ENCODE assay signal across 8 mouse cellular contexts in genomic region chr7:27591266-27592216, GRCm38 (mm10). TPM values are rescaled to one million over a fixed set of nuclear protein-coding genes. Genes with fewer than 3 reads are reported as not detected.
DNase-seq lines count a peak whose midpoint lies in the region; ATAC-seq and TF ChIP-seq lines count a peak whose summit lies in the region.

Gene Akt2 (plus strand): TSS chr7:27591552.

- under 1% methylated on average over 59 of the region's 71 CpGs for WGBS in heart, embryonic 11.5 days (ENCODE audit: insufficient replicate concordance)
- under 1% methylated on average over 67 of the region's 71 CpGs for WGBS in kidney, embryonic 16.5 days
- WGBS in liver, embryonic 12.5 days (ENCODE audit: insufficient replicate concordance): 1% methylated on average over 58 of the region's 71 CpGs
- WGBS in stomach, embryonic 15.5 days: under 1% methylated on average over 52 of the region's 71 CpGs

- peak within 1 kb of the TSS; percentile 98 for H3K27ac ChIP-seq in heart, embryonic 11.5 days (ENCODE audit: low read depth, low read length)
- peak within 1 kb of the TSS; percentile 98 for H3K27ac ChIP-seq in kidney, embryonic 16.5 days (ENCODE audit: low read length)
- H3K27ac ChIP-seq in liver, embryonic 12.5 days: peak within 1 kb of the TSS; percentile 99
- peak within 1 kb of the TSS; percentile 99 for H3K27ac ChIP-seq in stomach, embryonic 15.5 days

- no peaks in the 10 kb centered on the region for H3K9me3 ChIP-seq in erythroblast, embryonic 14.5 days (ENCODE audit: control insufficient read depth, low read length)
- no peaks in the 10 kb centered on the region for H3K9me3 ChIP-seq in heart, embryonic 11.5 days (replicated peaks; ENCODE audit: control insufficient read depth, low read length)
- H3K9me3 ChIP-seq in kidney, embryonic 16.5 days (ENCODE audit: low read length): no peaks in the 10 kb centered on the region
- no peaks in the 10 kb centered on the region for H3K9me3 ChIP-seq in liver, embryonic 12.5 days (replicated peaks)
- no peaks in the 10 kb centered on the region for H3K9me3 ChIP-seq in stomach, embryonic 15.5 days

- H3K4me2 ChIP-seq in heart, embryonic 11.5 days: peak within 1 kb of the TSS; percentile 86
- peak within 1 kb of the TSS; percentile 68 for H3K4me2 ChIP-seq in kidney, embryonic 16.5 days (replicated peaks; ENCODE audit: low read depth, low read length)
- peak within 1 kb of the TSS; percentile 87 for H3K4me2 ChIP-seq in liver, embryonic 12.5 days
- peak within 1 kb of the TSS; percentile 69 for H3K4me2 ChIP-seq in stomach, embryonic 15.5 days

- no peak for TF ChIP-seq CTCF in brain, embryonic 14.5 days (IDR thresholded peaks at IDR 0.05; ENCODE audit: borderline replicate concordance, extremely low read depth, insufficient read depth, insufficient read length)

- peak; percentile 61; the same call in 1 of the 2 replicates for TF ChIP-seq POLR2A in brain, embryonic 14.5 days (IDR thresholded peaks at IDR 0.05; ENCODE audit: borderline replicate concordance, extremely low read depth, insufficient read depth, insufficient read length, poor library complexity, severe bottlenecking)

- H3K4me1 ChIP-seq in erythroblast, embryonic 14.5 days (ENCODE audit: control insufficient read depth): peaks cover 51% of the 10 kb centered on the region
- peaks cover 34% of the 10 kb centered on the region for H3K4me1 ChIP-seq in heart, embryonic 11.5 days (ENCODE audit: control insufficient read depth, insufficient read depth, low read length)
- peaks cover 28% of the 10 kb centered on the region for H3K4me1 ChIP-seq in kidney, embryonic 16.5 days (ENCODE audit: insufficient read depth, low read length)
- peaks cover 47% of the 10 kb centered on the region for H3K4me1 ChIP-seq in liver, embryonic 12.5 days
- H3K4me1 ChIP-seq in stomach, embryonic 15.5 days: peaks cover 18% of the 10 kb centered on the region

- H3K4me3 ChIP-seq in erythroblast, embryonic 14.5 days (replicated peaks): peak within 1 kb of the TSS; percentile 93
- peak within 1 kb of the TSS; percentile 75 for H3K4me3 ChIP-seq in heart, embryonic 11.5 days (ENCODE audit: low read depth, low read length)
- H3K4me3 ChIP-seq in kidney, embryonic 16.5 days (ENCODE audit: low read length): peak within 1 kb of the TSS; percentile 71
- peak within 1 kb of the TSS; percentile 93 for H3K4me3 ChIP-seq in liver, embryonic 12.5 days
- peak within 1 kb of the TSS; percentile 80 for H3K4me3 ChIP-seq in stomach, embryonic 15.5 days (replicated peaks)

- peak; percentile 86 for ATAC-seq in heart, embryonic 11.5 days (replicated peaks; ENCODE audit: insufficient number of reproducible peaks, low FRiP score, low TSS enrichment)
- peak; percentile 95 for ATAC-seq in kidney, embryonic 16.5 days (ENCODE audit: low FRiP score, low TSS enrichment)
- peak; percentile 78 for ATAC-seq in liver, embryonic 12.5 days
- ATAC-seq in stomach, embryonic 15.5 days (ENCODE audit: insufficient read depth, low FRiP score, low read depth): peak; percentile 91

- peak within 1 kb of the TSS; percentile 96 for H3K9ac ChIP-seq in heart, embryonic 11.5 days (ENCODE audit: low read depth, low read length)
- peak within 1 kb of the TSS; percentile 82 for H3K9ac ChIP-seq in kidney, embryonic 16.5 days (replicated peaks; ENCODE audit: low read length)
- H3K9ac ChIP-seq in liver, embryonic 12.5 days: peak within 1 kb of the TSS; percentile 98
- H3K9ac ChIP-seq in stomach, embryonic 15.5 days: peak within 1 kb of the TSS; percentile 77

- H3K27me3 ChIP-seq in erythroblast, embryonic 14.5 days (ENCODE audit: control insufficient read depth): no peaks in the 10 kb centered on the region
- no peaks in the 10 kb centered on the region for H3K27me3 ChIP-seq in heart, embryonic 11.5 days (ENCODE audit: control insufficient read depth, insufficient read depth, low read length)
- H3K27me3 ChIP-seq in kidney, embryonic 16.5 days (ENCODE audit: insufficient read depth, low read length): no peaks in the 10 kb centered on the region
- no peaks in the 10 kb centered on the region for H3K27me3 ChIP-seq in liver, embryonic 12.5 days (replicated peaks)
- no peaks in the 10 kb centered on the region for H3K27me3 ChIP-seq in stomach, embryonic 15.5 days (replicated peaks)

- H3K36me3 ChIP-seq in erythroblast, embryonic 14.5 days (ENCODE audit: control insufficient read depth): peaks cover 38% of the 10 kb centered on the region
- H3K36me3 ChIP-seq in heart, embryonic 11.5 days (ENCODE audit: control insufficient read depth, insufficient read depth, low read length): no peaks in the 10 kb centered on the region; the same call in 1 of the 2 replicates
- H3K36me3 ChIP-seq in kidney, embryonic 16.5 days (ENCODE audit: insufficient read depth, low read length): no peaks in the 10 kb centered on the region
- H3K36me3 ChIP-seq in liver, embryonic 12.5 days: peaks cover 24% of the 10 kb centered on the region
- no peaks in the 10 kb centered on the region for H3K36me3 ChIP-seq in stomach, embryonic 15.5 days

- DNase-seq in CD4-positive helper T cell, adult 2 months (ENCODE audit: low read depth, low spot score): peak; percentile 99
- DNase-seq in brain, embryonic 14.5 days (ENCODE audit: low read depth): peak; percentile 99
- DNase-seq in natural killer cell, adult 2 months (ENCODE audit: low spot score in 2 of 2): peak; percentile 90 to 92

RNA-seq across cellular contexts. Expression of gene Akt2, which starts in this region (rescaled TPM):
- 74.2 and 78.8 TPM in 2 replicates for polyA plus RNA-seq in brain, embryonic 14.5 days (2012; rRNA removed)
- polyA plus RNA-seq in erythroblast, embryonic 14.5 days (2012): 4.8 and 5.3 TPM in 2 replicates
- 72.1 and 78.0 TPM in 2 replicates for polyA plus RNA-seq in heart, embryonic 11.5 days (2014; fragmentation: Nextera tagmentation; extraction: Ambion mirVana)
- 110 and 112 TPM in 2 replicates for polyA plus RNA-seq in kidney, embryonic 16.5 days (2015; fragmentation: Nextera tagmentation; extraction: Ambion mirVana)
- polyA plus RNA-seq in liver, embryonic 12.5 days (2016; fragmentation: Nextera tagmentation; extraction: Ambion mirVana): 45.0 and 45.2 TPM in 2 replicates
- polyA plus RNA-seq in stomach, embryonic 15.5 days (2015; fragmentation: Nextera tagmentation; extraction: Ambion mirVana): 77.7 and 82.3 TPM in 2 replicates

Comparison
In these comparisons a context has a peak if more than half of its experiments do, and no peak if none do; other contexts are left out.
1. Peak in every context shown above with its lines: DNase-seq, ATAC-seq, H3K4me3 ChIP-seq and H3K27ac ChIP-seq.